Mouse (Mus musculus) subcutaneous adipose tissue, adult 2 months (tissue): Measurements from ENCODE around the gene Trmt2b. TPM values are rescaled to one million over a fixed set of nuclear protein-coding genes. Genes with fewer than 3 reads are reported as not detected.

Experiments used
- polyA plus RNA-seq: library from polyadenylated mRNA; depleted of rRNA; stranded (reverse); fragments of >200 nt; gene quantifications from 2 replicates; pipeline ENCODE4 v1.2.3, GENCODE M21; 2012; ENCODE audit warnings: low replicate concordance; rRNA removed

Gene Trmt2b
- polyA plus RNA-seq: 9.3 and 10.3 TPM in 2 replicates

GRCm38 (mm10) chrX:134276275-134277160, at the start of gene Trmt2b:
TSS of gene Trmt2b (minus strand) at chrX:134276984.

GRCm38 (mm10) chrX:134307534-134308274, 30.9 kb upstream of the Trmt2b start, which contains the start of gene Cenpi:
TSS of gene Cenpi (plus strand) at chrX:134308084.

GRCm38 (mm10) chrX:134221856-134222255, 54.9 kb downstream of the Trmt2b start, which contains the start of gene Nox1:
TSS of gene Nox1 (minus strand) at chrX:134221956.

GRCm38 (mm10) chrX:134187201-134187600, 89.6 kb downstream of the Trmt2b start, which contains the start of gene Arl13a:
TSS of gene Arl13a (plus strand) at chrX:134187501.

Other genes starting within 250 kb of the Trmt2b start
- gene Cstf2, start 217.8 kb downstream of the Trmt2b start, polyA plus RNA-seq: 12.9 and 18.2 TPM in 2 replicates
- gene Xkrx, start 114.9 kb downstream of the Trmt2b start, polyA plus RNA-seq: 0.44 and 0.48 TPM in 2 replicates
- not detected in 2 replicates for gene Arl13a, start 89.5 kb downstream of the Trmt2b start, polyA plus RNA-seq
- not detected in 2 replicates for gene Nox1, start 55.0 kb downstream of the Trmt2b start, polyA plus RNA-seq
- gene Tmem35a, start 18.2 kb upstream of the Trmt2b start, polyA plus RNA-seq: 0.62 and 1.9 TPM in 2 replicates
- gene Cenpi, start 31.1 kb upstream of the Trmt2b start, polyA plus RNA-seq: 0.36 and 1.3 TPM in 2 replicates
- gene Drp2, start 127.6 kb upstream of the Trmt2b start, polyA plus RNA-seq: 0.63 and 4.4 TPM in 2 replicates
- gene Taf7l, start 199.5 kb upstream of the Trmt2b start, polyA plus RNA-seq: not detected in 2 replicates